Mouse (Mus musculus) hindbrain, embryonic 14.5 days (tissue): ENCODE results near the gene Scaf4. TPM values are rescaled to one million over a fixed set of nuclear protein-coding genes. Genes with fewer than 3 reads are reported as not detected.

Experiments
- ATAC-seq: fragments of 200-750 bp; cut with Nextera tagmentation; 2 replicates; pipeline ENCODE4 v1.8.0; 2017; ENCODE audit warnings: moderate number of reproducible peaks, mild to moderate bottlenecking, moderate TSS enrichment, moderate library complexity; ENCODE audit not compliant: low FRiP score
- DNase-seq: peaks from one replicate; pipeline ENCODE4 v3.0.0-alpha.2; 2015; ENCODE audit warnings: low spot score
- H3K27ac ChIP-seq: fragments of 300-500 bp; sonication (generic); 2 replicates; pipeline ENCODE4 v1.5.1; 2014; ENCODE audit warnings: mild to moderate bottlenecking, moderate library complexity
- H3K27me3 ChIP-seq: fragments of 300-500 bp; sonication (generic); 2 replicates; pipeline ENCODE4 v1.6.1; 2014; ENCODE audit warnings: mild to moderate bottlenecking, low read length, mixed read lengths; ENCODE audit not compliant: control insufficient read depth, insufficient read depth
- H3K36me3 ChIP-seq: fragments of 300-500 bp; sonication (generic); replicated peaks from 2 replicates; pipeline ENCODE4 v1.6.1; 2014; ENCODE audit not compliant: control insufficient read depth, insufficient read depth
- H3K4me1 ChIP-seq: fragments of 300-500 bp; sonication (generic); replicated peaks from 2 replicates; pipeline ENCODE4 v1.6.1; 2014; ENCODE audit warnings: antibody characterized with exemption, low read length, mixed read lengths; ENCODE audit not compliant: control insufficient read depth, insufficient read depth
- H3K4me2 ChIP-seq: fragments of 300-500 bp; sonication (generic); replicated peaks from 2 replicates; pipeline ENCODE4 v1.6.1; 2014; ENCODE audit warnings: mild to moderate bottlenecking, moderate library complexity
- H3K4me3 ChIP-seq: fragments of 300-500 bp; sonication (generic); replicated peaks from 2 replicates; pipeline ENCODE4 v1.5.1; 2014; ENCODE audit warnings: mild to moderate bottlenecking, low read length
- H3K9ac ChIP-seq: fragments of 300-500 bp; sonication (generic); 2 replicates; pipeline ENCODE4 v1.6.1; 2014
- H3K9me3 ChIP-seq: fragments of 300-500 bp; sonication (generic); 2 replicates; pipeline ENCODE4 v1.6.1; 2016; ENCODE audit warnings: low read length; ENCODE audit not compliant: control insufficient read depth
- WGBS: fragments of 180-500 bp; shearing (Covaris S2); extraction: QIAGEN DNeasy Blood & Tissue Kit; methylation state at CpG from one replicate; pipeline ENCODE4 v1.1.7; 2014; 5-methylcytosine and 5-hydroxymethylcytosine counted together
- polyA plus RNA-seq: library from polyadenylated mRNA; unstranded; fragments of >200 nt; fragmentation: Nextera tagmentation; extraction: Ambion mirVana; gene quantifications from 2 replicates; pipeline ENCODE4 v1.2.1, GENCODE M21; 2014

The Scaf4 gene
- polyA plus RNA-seq, 1 experiment from 2014 or later: 24.4 TPM

GRCm38 (mm10) chr16:90280989-90281388 lies 3.3 kb downstream of the Scaf4 start:
- Histone ChIP-seq H3K9me3 (no peaks in the 10 kb centered on the region), H3K4me1 (peaks cover 35% of the 10 kb centered on the region), H3K27me3 (no peaks in the 10 kb centered on the region), H3K36me3 (no peaks in the 10 kb centered on the region), H3K9ac (no peak overlapping the region), H3K4me2 (no peak overlapping the region), H3K4me3 (no peak overlapping the region), H3K27ac (no peak overlapping the region)
- 88% methylated on average over 5 of the region's 5 CpGs for WGBS
- DNase-seq (no peak), ATAC-seq (no peak)

DNA sequence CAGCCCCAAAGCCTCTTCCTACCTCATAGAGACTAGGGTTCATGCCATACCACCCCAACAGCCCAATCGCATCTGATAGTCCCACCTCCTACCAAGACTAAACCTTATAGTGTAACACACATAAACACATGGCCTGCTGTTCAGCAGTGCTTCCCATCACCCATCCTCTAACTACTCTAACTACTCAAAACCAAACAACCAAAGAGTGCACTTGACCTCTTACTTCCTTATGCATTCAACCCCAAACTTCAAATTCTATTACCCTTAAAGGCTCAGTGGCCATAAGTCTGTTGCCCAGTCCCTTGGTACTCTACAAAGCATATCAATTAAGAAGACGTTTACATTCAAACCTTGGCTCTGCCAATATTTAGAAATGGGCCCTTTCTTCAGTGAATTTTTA lies 3.8 kb downstream of the Scaf4 start:
- WGBS: 68% methylated on average over 2 of the region's 2 CpGs
- ATAC-seq (no peak), DNase-seq (no peak)
- no peak overlapping the region for H3K4me2 ChIP-seq
- no peaks in the 10 kb centered on the region for H3K36me3 ChIP-seq
- H3K9me3 ChIP-seq: no peaks in the 10 kb centered on the region
- no peak overlapping the region for H3K9ac ChIP-seq
- H3K4me3 ChIP-seq: no peak overlapping the region
- no peak overlapping the region for H3K27ac ChIP-seq
- no peaks in the 10 kb centered on the region for H3K27me3 ChIP-seq
- H3K4me1 ChIP-seq: peaks cover 35% of the 10 kb centered on the region

GRCm38 (mm10) chr16:90279058-90279457 lies 5.2 kb downstream of the Scaf4 start:
- no peak overlapping the region for H3K9ac ChIP-seq
- peaks cover 30% of the 10 kb centered on the region for H3K4me1 ChIP-seq
- DNase-seq (no peak), ATAC-seq (no peak)
- no peak overlapping the region for H3K4me3 ChIP-seq
- H3K36me3 ChIP-seq: no peaks in the 10 kb centered on the region
- WGBS: 69% methylated on average over 6 of the region's 6 CpGs
- no peak overlapping the region for H3K27ac ChIP-seq
- H3K27me3 ChIP-seq: no peaks in the 10 kb centered on the region
- H3K9me3 ChIP-seq: no peaks in the 10 kb centered on the region
- H3K4me2 ChIP-seq: no peak overlapping the region

GRCm38 (mm10) chr16:90275521-90275920 lies 8.8 kb downstream of the Scaf4 start:
- Histone ChIP-seq H3K27me3 (no peaks in the 10 kb centered on the region), H3K9me3 (no peaks in the 10 kb centered on the region), H3K27ac (no peak overlapping the region), H3K4me3 (no peak overlapping the region), H3K4me1 (peaks cover 4% of the 10 kb centered on the region; the same call in 1 of the 2 replicates), H3K4me2 (no peak overlapping the region), H3K9ac (no peak overlapping the region), H3K36me3 (no peaks in the 10 kb centered on the region)
- 88% methylated on average over 6 of the region's 6 CpGs for WGBS
- DNase-seq (no peak), ATAC-seq (no peak)

DNA sequence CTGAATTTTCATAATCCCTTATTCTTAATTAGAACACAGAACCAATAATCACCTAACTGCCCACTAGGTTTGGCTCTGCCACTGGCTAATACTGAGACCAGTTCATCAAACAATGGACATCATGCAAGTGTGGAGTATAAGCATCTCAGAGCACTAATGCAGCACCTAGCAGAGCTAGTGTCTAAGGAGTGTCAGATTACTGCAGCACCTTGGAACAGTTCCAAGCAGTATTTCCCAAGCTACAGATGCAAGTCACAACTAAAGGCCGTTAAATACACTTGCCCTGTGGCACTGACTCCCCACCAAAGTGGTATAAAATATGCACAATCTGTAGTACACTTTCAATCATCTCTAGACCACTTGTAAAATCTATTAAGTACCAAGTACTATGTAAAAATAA lies 17.7 kb downstream of the Scaf4 start:
- H3K9me3 ChIP-seq: no peaks in the 10 kb centered on the region
- peaks cover 4% of the 10 kb centered on the region for H3K36me3 ChIP-seq
- no peak overlapping the region for H3K4me2 ChIP-seq
- H3K27ac ChIP-seq: no peak overlapping the region
- no peak for DNase-seq
- ATAC-seq: no peak
- 37% methylated on average over 1 of the region's 1 CpGs for WGBS
- H3K4me3 ChIP-seq: no peak overlapping the region
- H3K9ac ChIP-seq: no peak overlapping the region
- H3K27me3 ChIP-seq: no peaks in the 10 kb centered on the region
- H3K4me1 ChIP-seq: no peaks in the 10 kb centered on the region

GRCm38 (mm10) chr16:90265106-90265505 lies 19.2 kb downstream of the Scaf4 start:
- no peak overlapping the region for H3K4me3 ChIP-seq
- H3K27ac ChIP-seq: no peak overlapping the region
- 87% methylated on average over 1 of the region's 1 CpGs for WGBS
- no peak for DNase-seq
- peaks cover 18% of the 10 kb centered on the region for H3K36me3 ChIP-seq
- H3K9ac ChIP-seq: no peak overlapping the region
- H3K9me3 ChIP-seq: no peaks in the 10 kb centered on the region
- no peak for ATAC-seq
- no peaks in the 10 kb centered on the region for H3K4me1 ChIP-seq
- no peak overlapping the region for H3K4me2 ChIP-seq
- H3K27me3 ChIP-seq: no peaks in the 10 kb centered on the region

GRCm38 (mm10) chr16:90264021-90264420 lies 20.3 kb downstream of the Scaf4 start:
- Histone ChIP-seq H3K27me3 (no peaks in the 10 kb centered on the region), H3K27ac (no peak overlapping the region), H3K9me3 (no peaks in the 10 kb centered on the region), H3K4me1 (no peaks in the 10 kb centered on the region), H3K9ac (no peak overlapping the region), H3K4me2 (no peak overlapping the region), H3K4me3 (no peak overlapping the region), H3K36me3 (peaks cover 29% of the 10 kb centered on the region)
- DNase-seq (no peak), ATAC-seq (no peak)
- WGBS: 81% methylated on average over 5 of the region's 5 CpGs

DNA sequence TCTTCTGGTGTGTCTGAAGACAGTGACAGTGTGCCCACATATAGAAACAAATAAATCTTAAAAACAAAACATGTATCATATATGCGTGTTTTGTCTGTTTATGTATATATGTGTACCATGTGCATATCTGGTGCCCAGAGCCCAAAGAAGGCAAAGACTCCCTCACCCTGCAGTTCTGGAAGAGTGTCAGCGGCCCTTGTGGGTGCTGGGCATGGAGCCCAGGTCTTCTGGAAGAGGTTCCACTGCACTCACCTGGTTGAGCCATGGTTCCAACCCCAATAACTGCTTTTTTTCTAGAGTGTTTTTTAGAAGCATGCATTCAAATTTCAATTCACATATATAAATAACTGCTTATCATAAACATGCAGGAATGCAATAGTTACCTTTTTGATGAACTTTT lies 22.5 kb downstream of the Scaf4 start:
- WGBS: 98% methylated on average over 2 of the region's 2 CpGs
- DNase-seq: no peak
- Histone ChIP-seq H3K4me3 (no peak overlapping the region), H3K9ac (no peak overlapping the region), H3K4me2 (no peak overlapping the region), H3K36me3 (peaks cover 50% of the 10 kb centered on the region), H3K4me1 (no peaks in the 10 kb centered on the region), H3K27me3 (no peaks in the 10 kb centered on the region), H3K9me3 (no peaks in the 10 kb centered on the region), H3K27ac (no peak overlapping the region)
- no peak for ATAC-seq

DNA sequence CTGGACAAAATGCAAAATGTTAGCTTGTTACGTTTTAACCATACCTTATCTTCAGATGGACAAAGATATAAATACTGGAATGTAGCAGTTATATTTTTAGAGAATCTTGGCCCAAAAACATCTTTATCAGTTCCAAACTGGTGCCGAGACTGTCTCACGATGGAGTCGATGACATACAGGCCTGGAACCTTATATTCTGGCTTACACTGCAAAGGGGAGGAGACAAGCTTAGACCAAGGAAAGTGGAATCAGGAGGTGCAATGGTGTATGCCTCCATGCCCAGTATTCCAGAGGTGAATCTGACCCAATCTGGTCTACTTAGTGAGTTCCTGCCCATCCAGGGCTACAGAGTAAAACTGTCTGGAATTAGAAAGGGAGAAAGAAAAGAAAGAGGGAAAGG lies 24.2 kb downstream of the Scaf4 start:
- Histone ChIP-seq H3K4me1 (no peaks in the 10 kb centered on the region), H3K4me3 (no peak overlapping the region), H3K27ac (no peak overlapping the region), H3K36me3 (peaks cover 62% of the 10 kb centered on the region), H3K4me2 (no peak overlapping the region), H3K27me3 (no peaks in the 10 kb centered on the region), H3K9ac (no peak overlapping the region), H3K9me3 (no peaks in the 10 kb centered on the region)
- no peak for DNase-seq
- WGBS: 95% methylated on average over 4 of the region's 4 CpGs
- no peak for ATAC-seq

DNA sequence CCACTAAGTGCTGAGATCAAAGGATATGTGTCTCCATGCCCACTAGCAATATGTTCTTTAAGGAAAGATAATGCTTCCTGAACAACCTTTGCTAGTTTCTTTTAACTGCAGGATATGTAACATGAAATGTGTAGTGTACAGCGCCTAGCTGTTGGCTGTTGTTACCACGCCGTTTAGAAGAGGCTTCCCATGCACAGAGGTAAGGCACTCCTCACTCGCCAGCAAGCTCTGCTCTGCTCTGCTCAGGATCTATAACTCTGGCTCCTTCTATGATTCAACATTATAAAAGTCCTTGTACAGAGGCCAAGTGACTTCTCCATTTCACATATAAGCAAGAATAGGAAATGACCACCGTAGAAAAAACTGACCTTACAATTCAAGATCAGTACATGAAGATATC lies 24.7 kb downstream of the Scaf4 start:
- H3K4me1 ChIP-seq: no peaks in the 10 kb centered on the region
- 90% methylated on average over 5 of the region's 5 CpGs for WGBS
- H3K36me3 ChIP-seq: peaks cover 64% of the 10 kb centered on the region
- ATAC-seq (no peak), DNase-seq (no peak)
- H3K27me3 ChIP-seq: no peaks in the 10 kb centered on the region
- no peak overlapping the region for H3K4me3 ChIP-seq
- H3K4me2 ChIP-seq: no peak overlapping the region
- no peak overlapping the region for H3K27ac ChIP-seq
- H3K9me3 ChIP-seq: no peaks in the 10 kb centered on the region
- H3K9ac ChIP-seq: no peak overlapping the region
